Mouse (Mus musculus): ENCODE results near the gene Hoxc13. TPM values are rescaled to one million over a fixed set of nuclear protein-coding genes. Genes with fewer than 3 reads are reported as not detected.
A peak's percentile ranks its signal among the peaks of the same experiment; 100 is the strongest.

Gene Hoxc13
- polyA plus RNA-seq, 1 experiment from 2014 or later, result not detected

- WGBS (ENCODE audit: insufficient replicate concordance), result 4% methylated on average over 30 of the region's 30 CpGs
- Histone ChIP-seq H3K36me3 (replicated peaks) (no peaks in the 10 kb centered on the region), H3K9me3 (replicated peaks) (no peaks in the 10 kb centered on the region), H3K27ac (replicated peaks) (no peak overlapping the region), H3K4me3 (replicated peaks) (no peak overlapping the region), H3K4me2 (no peak overlapping the region), H3K27me3 (peaks cover 98% of the 10 kb centered on the region), H3K9ac (no peak overlapping the region), H3K4me1 (replicated peaks) (no peaks in the 10 kb centered on the region; the same call in 1 of the 2 replicates)
- ATAC-seq (ENCODE audit: insufficient read depth), result no peak
Observed at GRCm38 (mm10) chr15:102965892-102966775, 45.2 kb downstream of the Hoxc13 start.

- H3K9ac ChIP-seq, result no peak within 1 kb of the TSS
- H3K9me3 ChIP-seq (replicated peaks), result no peaks in the 10 kb centered on the region
- peaks cover 98% of the 10 kb centered on the region for H3K27me3 ChIP-seq
- WGBS (ENCODE audit: insufficient replicate concordance), result 3% methylated on average over 27 of the region's 27 CpGs
- no peak within 1 kb of the TSS for H3K4me2 ChIP-seq
- H3K27ac ChIP-seq (replicated peaks), result no peak within 1 kb of the TSS
- ATAC-seq (ENCODE audit: insufficient read depth), result no peak
- no peak within 1 kb of the TSS for H3K4me3 ChIP-seq (replicated peaks)
- no peaks in the 10 kb centered on the region; the same call in 1 of the 2 replicates for H3K4me1 ChIP-seq (replicated peaks)
- no peaks in the 10 kb centered on the region for H3K36me3 ChIP-seq (replicated peaks)
Observed at GRCm38 (mm10) chr15:102966776-102967311, 45.9 kb downstream of the Hoxc13 start, which contains the start of gene Hoxc10. Hoxc10 (plus strand) TSS chr15:102966796.

- Histone ChIP-seq H3K36me3 (replicated peaks) (no peaks in the 10 kb centered on the region), H3K9ac (no peak within 1 kb of the TSS), H3K27ac (replicated peaks) (no peak within 1 kb of the TSS), H3K4me2 (no peak within 1 kb of the TSS), H3K27me3 (peaks cover 99% of the 10 kb centered on the region), H3K4me3 (replicated peaks) (no peak within 1 kb of the TSS), H3K9me3 (replicated peaks) (no peaks in the 10 kb centered on the region), H3K4me1 (replicated peaks) (no peaks in the 10 kb centered on the region; the same call in 1 of the 2 replicates)
- 4% methylated on average over 12 of the region's 12 CpGs for WGBS (ENCODE audit: insufficient replicate concordance)
- no peak for ATAC-seq (ENCODE audit: insufficient read depth)
Observed at GRCm38 (mm10) chr15:102967312-102967510, 46.3 kb downstream of the Hoxc13 start, which contains the start of gene Hoxc5. Hoxc5 (plus strand) TSS chr15:102967443.

GRCm38 (mm10) chr15:102967511-102968397 lies 46.9 kb downstream of the Hoxc13 start:
- Histone ChIP-seq H3K27me3 (peaks cover 99% of the 10 kb centered on the region), H3K4me1 (replicated peaks) (no peaks in the 10 kb centered on the region; the same call in 1 of the 2 replicates), H3K9ac (no peak overlapping the region), H3K36me3 (replicated peaks) (no peaks in the 10 kb centered on the region), H3K9me3 (replicated peaks) (no peaks in the 10 kb centered on the region), H3K4me2 (no peak overlapping the region), H3K27ac (replicated peaks) (no peak overlapping the region), H3K4me3 (replicated peaks) (no peak overlapping the region)
- WGBS (ENCODE audit: insufficient replicate concordance), result 3% methylated on average over 34 of the region's 34 CpGs
- ATAC-seq (ENCODE audit: insufficient read depth), result no peak

GRCm38 (mm10) chr15:102969296-102969695 lies 48.4 kb downstream of the Hoxc13 start:
- ATAC-seq (ENCODE audit: insufficient read depth), result no peak
- Histone ChIP-seq H3K4me2 (no peak overlapping the region), H3K9me3 (replicated peaks) (no peaks in the 10 kb centered on the region), H3K36me3 (replicated peaks) (no peaks in the 10 kb centered on the region), H3K4me1 (replicated peaks) (no peaks in the 10 kb centered on the region; the same call in 1 of the 2 replicates), H3K9ac (no peak overlapping the region), H3K27ac (replicated peaks) (no peak overlapping the region), H3K27me3 (peaks cover 99% of the 10 kb centered on the region), H3K4me3 (replicated peaks) (no peak overlapping the region)
- 14% methylated on average over 1 of the region's 1 CpGs for WGBS (ENCODE audit: insufficient replicate concordance)

GRCm38 (mm10) chr15:102970740-102971139 lies 49.8 kb downstream of the Hoxc13 start:
- Histone ChIP-seq H3K4me1 (replicated peaks) (no peaks in the 10 kb centered on the region; the same call in 1 of the 2 replicates), H3K27ac (replicated peaks) (no peak overlapping the region), H3K4me3 (replicated peaks) (no peak overlapping the region), H3K9me3 (replicated peaks) (no peaks in the 10 kb centered on the region), H3K9ac (no peak overlapping the region), H3K27me3 (peaks cover 99% of the 10 kb centered on the region), H3K4me2 (no peak overlapping the region), H3K36me3 (replicated peaks) (no peaks in the 10 kb centered on the region)
- 2% methylated on average over 12 of the region's 12 CpGs for WGBS (ENCODE audit: insufficient replicate concordance)
- ATAC-seq (ENCODE audit: insufficient read depth), result no peak

- ATAC-seq (ENCODE audit: insufficient read depth), result no peak
- no peaks in the 10 kb centered on the region for H3K36me3 ChIP-seq (replicated peaks)
- H3K9ac ChIP-seq, result no peak overlapping the region
- H3K4me3 ChIP-seq (replicated peaks), result no peak overlapping the region
- H3K9me3 ChIP-seq (replicated peaks), result no peaks in the 10 kb centered on the region
- peaks cover 99% of the 10 kb centered on the region for H3K27me3 ChIP-seq
- WGBS (ENCODE audit: insufficient replicate concordance), result 2% methylated on average over 21 of the region's 21 CpGs
- peaks cover 3% of the 10 kb centered on the region; the same call in 1 of the 2 replicates for H3K4me1 ChIP-seq (replicated peaks)
- H3K27ac ChIP-seq (replicated peaks), result no peak overlapping the region
- H3K4me2 ChIP-seq, result no peak overlapping the region
Observed at GRCm38 (mm10) chr15:102972254-102972653, 51.4 kb downstream of the Hoxc13 start.

- Histone ChIP-seq H3K4me3 (replicated peaks) (no peak overlapping the region), H3K36me3 (replicated peaks) (no peaks in the 10 kb centered on the region), H3K9ac (no peak overlapping the region), H3K4me1 (replicated peaks) (peaks cover 3% of the 10 kb centered on the region; the same call in 1 of the 2 replicates), H3K4me2 (no peak overlapping the region), H3K27me3 (peaks cover 99% of the 10 kb centered on the region), H3K27ac (replicated peaks) (no peak overlapping the region), H3K9me3 (replicated peaks) (no peaks in the 10 kb centered on the region)
- no peak for ATAC-seq (ENCODE audit: insufficient read depth)
- 2% methylated on average over 6 of the region's 6 CpGs for WGBS (ENCODE audit: insufficient replicate concordance)
Observed at GRCm38 (mm10) chr15:102972753-102973152, 51.9 kb downstream of the Hoxc13 start.

- Histone ChIP-seq H3K36me3 (replicated peaks) (no peaks in the 10 kb centered on the region), H3K9ac (no peak overlapping the region), H3K4me1 (replicated peaks) (peaks cover 3% of the 10 kb centered on the region; the same call in 1 of the 2 replicates), H3K4me2 (no peak overlapping the region), H3K27ac (replicated peaks) (no peak overlapping the region), H3K9me3 (replicated peaks) (no peaks in the 10 kb centered on the region), H3K4me3 (replicated peaks) (no peak overlapping the region), H3K27me3 (peaks cover 100% of the 10 kb centered on the region)
- ATAC-seq (ENCODE audit: insufficient read depth), result no peak
- 4% methylated on average over 7 of the region's 7 CpGs for whole genome bisulfite sequencing (ENCODE audit: insufficient replicate concordance)
Observed at GRCm38 (mm10) chr15:102975034-102975433, 54.1 kb downstream of the Hoxc13 start.

- Histone ChIP-seq H3K9ac (no peak overlapping the region), H3K4me2 (no peak overlapping the region), H3K36me3 (replicated peaks) (no peaks in the 10 kb centered on the region), H3K4me3 (replicated peaks) (no peak overlapping the region), H3K9me3 (replicated peaks) (no peaks in the 10 kb centered on the region), H3K4me1 (replicated peaks) (peaks cover 3% of the 10 kb centered on the region; the same call in 1 of the 2 replicates), H3K27me3 (peaks cover 100% of the 10 kb centered on the region), H3K27ac (replicated peaks) (no peak overlapping the region)
- ATAC-seq (ENCODE audit: insufficient read depth), result no peak
- WGBS (ENCODE audit: insufficient replicate concordance), result under 1% methylated on average over 21 of the region's 21 CpGs
Observed at GRCm38 (mm10) chr15:102975688-102976111, 54.8 kb downstream of the Hoxc13 start.

GRCm38 (mm10) chr15:102976171-102976570 lies 55.3 kb downstream of the Hoxc13 start, which contains the start of gene Hoxc9:
Hoxc9 (plus strand) TSS chr15:102976439.
- Histone ChIP-seq H3K36me3 (replicated peaks) (no peaks in the 10 kb centered on the region), H3K4me2 (peak within 1 kb of the TSS; percentile 30), H3K4me1 (replicated peaks) (peaks cover 3% of the 10 kb centered on the region; the same call in 1 of the 2 replicates), H3K27me3 (peaks cover 100% of the 10 kb centered on the region), H3K4me3 (replicated peaks) (peak within 1 kb of the TSS; percentile 8; the same call in 1 of the 2 replicates), H3K9ac (no peak within 1 kb of the TSS), H3K9me3 (replicated peaks) (no peaks in the 10 kb centered on the region), H3K27ac (replicated peaks) (no peak within 1 kb of the TSS)
- under 1% methylated on average over 18 of the region's 20 CpGs for WGBS (ENCODE audit: insufficient replicate concordance)
- no peak for ATAC-seq (ENCODE audit: insufficient read depth)

All from liver, embryonic 15.5 days (tissue).